Mouse (Mus musculus): ENCODE measurements around the gene Kcnip4. TPM values are rescaled to one million over a fixed set of nuclear protein-coding genes. Genes with fewer than 3 reads are reported as not detected.

The Kcnip4 gene
- polyA plus RNA-seq, 1 experiment from 2014 or later = 0.38 TPM

GRCm38 (mm10) chr5:49419707-49420106 is 105.0 kb downstream of the Kcnip4 start:
- Histone ChIP-seq H3K9me3 (ENCODE audit: control insufficient read depth, low read length) (no peaks in the 10 kb centered on the region), H3K36me3 (ENCODE audit: control insufficient read depth, insufficient read depth, low read length) (no peaks in the 10 kb centered on the region), H3K27ac (ENCODE audit: low read depth, low read length) (no peak overlapping the region), H3K4me1 (replicated peaks; ENCODE audit: control insufficient read depth, insufficient read depth, low read length) (no peaks in the 10 kb centered on the region), H3K27me3 (replicated peaks; ENCODE audit: control insufficient read depth, insufficient read depth, low read length) (no peaks in the 10 kb centered on the region), H3K9ac (ENCODE audit: low read depth, low read length) (no peak overlapping the region), H3K4me3 (ENCODE audit: low read depth, low read length) (no peak overlapping the region), H3K4me2 (no peak overlapping the region)
- DNase-seq (ENCODE audit: low spot score) = no peak
- ATAC-seq (replicated peaks; ENCODE audit: low FRiP score) = no peak

GRCm38 (mm10) chr5:49408351-49408750 is 116.4 kb downstream of the Kcnip4 start:
- Histone ChIP-seq H3K36me3 (ENCODE audit: control insufficient read depth, insufficient read depth, low read length) (no peaks in the 10 kb centered on the region), H3K27me3 (replicated peaks; ENCODE audit: control insufficient read depth, insufficient read depth, low read length) (no peaks in the 10 kb centered on the region), H3K9me3 (ENCODE audit: control insufficient read depth, low read length) (no peaks in the 10 kb centered on the region), H3K27ac (ENCODE audit: low read depth, low read length) (no peak overlapping the region), H3K4me1 (replicated peaks; ENCODE audit: control insufficient read depth, insufficient read depth, low read length) (no peaks in the 10 kb centered on the region), H3K4me3 (ENCODE audit: low read depth, low read length) (no peak overlapping the region), H3K9ac (ENCODE audit: low read depth, low read length) (no peak overlapping the region), H3K4me2 (no peak overlapping the region)
- no peak for DNase-seq (ENCODE audit: low spot score)
- no peak for ATAC-seq (replicated peaks; ENCODE audit: low FRiP score)
- WGBS = 69% methylated on average over 1 of the region's 1 CpGs

GRCm38 (mm10) chr5:49370543-49371076 is 154.1 kb downstream of the Kcnip4 start:
- no peaks in the 10 kb centered on the region for H3K36me3 ChIP-seq (ENCODE audit: control insufficient read depth, insufficient read depth, low read length)
- no peak for ATAC-seq (replicated peaks; ENCODE audit: low FRiP score)

GRCm38 (mm10) chr5:49368636-49369423 is 155.9 kb downstream of the Kcnip4 start:
- H3K36me3 ChIP-seq (ENCODE audit: control insufficient read depth, insufficient read depth, low read length) = no peaks in the 10 kb centered on the region
- no peak overlapping the region for H3K9ac ChIP-seq (ENCODE audit: low read depth, low read length)
- H3K4me3 ChIP-seq (ENCODE audit: low read depth, low read length) = no peak overlapping the region
- H3K4me1 ChIP-seq (replicated peaks; ENCODE audit: control insufficient read depth, insufficient read depth, low read length) = no peaks in the 10 kb centered on the region
- no peak overlapping the region for H3K4me2 ChIP-seq
- DNase-seq (ENCODE audit: low spot score) (no peak), ATAC-seq (replicated peaks; ENCODE audit: low FRiP score) (no peak)
- no peak overlapping the region for H3K27ac ChIP-seq (ENCODE audit: low read depth, low read length)
- no peaks in the 10 kb centered on the region for H3K27me3 ChIP-seq (replicated peaks; ENCODE audit: control insufficient read depth, insufficient read depth, low read length)
- H3K9me3 ChIP-seq (ENCODE audit: control insufficient read depth, low read length) = no peaks in the 10 kb centered on the region
- WGBS = 50% methylated on average over 13 of the region's 13 CpGs

More at GRCm38 (mm10) chr5:49370543-49371076, 154.1 kb downstream of the Kcnip4 start:
- Histone ChIP-seq H3K9me3 (ENCODE audit: control insufficient read depth, low read length) (no peaks in the 10 kb centered on the region), H3K4me2 (no peak overlapping the region), H3K9ac (ENCODE audit: low read depth, low read length) (no peak overlapping the region), H3K4me3 (ENCODE audit: low read depth, low read length) (no peak overlapping the region), H3K27me3 (replicated peaks; ENCODE audit: control insufficient read depth, insufficient read depth, low read length) (no peaks in the 10 kb centered on the region), H3K4me1 (replicated peaks; ENCODE audit: control insufficient read depth, insufficient read depth, low read length) (no peaks in the 10 kb centered on the region), H3K27ac (ENCODE audit: low read depth, low read length) (no peak overlapping the region)
- 42% methylated on average over 3 of the region's 3 CpGs for WGBS
- DNase-seq (ENCODE audit: low spot score) = no peak

GRCm38 (mm10) chr5:49356381-49356780 is 168.3 kb downstream of the Kcnip4 start:
- no peaks in the 10 kb centered on the region for H3K4me1 ChIP-seq (replicated peaks; ENCODE audit: control insufficient read depth, insufficient read depth, low read length)
- no peak overlapping the region for H3K9ac ChIP-seq (ENCODE audit: low read depth, low read length)
- DNase-seq (ENCODE audit: low spot score) (no peak), ATAC-seq (replicated peaks; ENCODE audit: low FRiP score) (no peak)
- no peak overlapping the region for H3K4me2 ChIP-seq
- H3K36me3 ChIP-seq (ENCODE audit: control insufficient read depth, insufficient read depth, low read length) = no peaks in the 10 kb centered on the region
- 77% methylated on average over 3 of the region's 3 CpGs for WGBS
- H3K9me3 ChIP-seq (ENCODE audit: control insufficient read depth, low read length) = no peaks in the 10 kb centered on the region
- H3K27ac ChIP-seq (ENCODE audit: low read depth, low read length) = no peak overlapping the region
- no peak overlapping the region for H3K4me3 ChIP-seq (ENCODE audit: low read depth, low read length)
- H3K27me3 ChIP-seq (replicated peaks; ENCODE audit: control insufficient read depth, insufficient read depth, low read length) = no peaks in the 10 kb centered on the region

GRCm38 (mm10) chr5:49352061-49352460 is 172.6 kb downstream of the Kcnip4 start:
- ATAC-seq (replicated peaks; ENCODE audit: low FRiP score) = no peak
- Histone ChIP-seq H3K27me3 (replicated peaks; ENCODE audit: control insufficient read depth, insufficient read depth, low read length) (no peaks in the 10 kb centered on the region), H3K9me3 (ENCODE audit: control insufficient read depth, low read length) (no peaks in the 10 kb centered on the region), H3K4me1 (replicated peaks; ENCODE audit: control insufficient read depth, insufficient read depth, low read length) (no peaks in the 10 kb centered on the region), H3K27ac (ENCODE audit: low read depth, low read length) (no peak overlapping the region), H3K9ac (ENCODE audit: low read depth, low read length) (no peak overlapping the region), H3K4me3 (ENCODE audit: low read depth, low read length) (no peak overlapping the region), H3K36me3 (ENCODE audit: control insufficient read depth, insufficient read depth, low read length) (no peaks in the 10 kb centered on the region), H3K4me2 (no peak overlapping the region)
- no peak for DNase-seq (ENCODE audit: low spot score)
- WGBS = 75% methylated on average over 5 of the region's 5 CpGs

GRCm38 (mm10) chr5:49350126-49350909 is 174.4 kb downstream of the Kcnip4 start:
- no peaks in the 10 kb centered on the region for H3K9me3 ChIP-seq (ENCODE audit: control insufficient read depth, low read length)
- no peak overlapping the region for H3K27ac ChIP-seq (ENCODE audit: low read depth, low read length)
- no peak overlapping the region for H3K4me3 ChIP-seq (ENCODE audit: low read depth, low read length)
- no peaks in the 10 kb centered on the region for H3K4me1 ChIP-seq (replicated peaks; ENCODE audit: control insufficient read depth, insufficient read depth, low read length)
- ATAC-seq (replicated peaks; ENCODE audit: low FRiP score) = peak; percentile 39
- H3K36me3 ChIP-seq (ENCODE audit: control insufficient read depth, insufficient read depth, low read length) = no peaks in the 10 kb centered on the region
- 23% methylated on average over 4 of the region's 4 CpGs for WGBS
- no peak overlapping the region for H3K4me2 ChIP-seq
- no peaks in the 10 kb centered on the region for H3K27me3 ChIP-seq (replicated peaks; ENCODE audit: control insufficient read depth, insufficient read depth, low read length)
- no peak overlapping the region for H3K9ac ChIP-seq (ENCODE audit: low read depth, low read length)
- no peak for DNase-seq (ENCODE audit: low spot score)

- Histone ChIP-seq H3K9ac (ENCODE audit: low read depth, low read length) (no peak overlapping the region), H3K9me3 (ENCODE audit: control insufficient read depth, low read length) (no peaks in the 10 kb centered on the region), H3K36me3 (ENCODE audit: control insufficient read depth, insufficient read depth, low read length) (no peaks in the 10 kb centered on the region), H3K27ac (ENCODE audit: low read depth, low read length) (no peak overlapping the region), H3K4me3 (ENCODE audit: low read depth, low read length) (no peak overlapping the region), H3K27me3 (replicated peaks; ENCODE audit: control insufficient read depth, insufficient read depth, low read length) (no peaks in the 10 kb centered on the region), H3K4me1 (replicated peaks; ENCODE audit: control insufficient read depth, insufficient read depth, low read length) (no peaks in the 10 kb centered on the region), H3K4me2 (no peak overlapping the region)
- 85% methylated on average over 5 of the region's 5 CpGs for WGBS
- ATAC-seq (replicated peaks; ENCODE audit: low FRiP score) (no peak), DNase-seq (ENCODE audit: low spot score) (no peak)
These were observed 175.2 kb downstream of the Kcnip4 start for GRCm38 (mm10) chr5:49349541-49349940.

Data from liver, embryonic 11.5 days (tissue).